Mouse (Mus musculus) right cerebral cortex, postnatal 36 days (tissue): ENCODE results near the gene Gm773.
"Not testable (repeated sequence)": the region's sequence is repeated elsewhere in the genome, so short reads cannot be mapped to it uniquely, and the experiment has no call there.

Experiments used
- DNase-seq, 2 experiments: peaks; one replicate each; pipeline ENCODE4 v3.0.0; 2022; ENCODE audit warnings: low spot score in 2 of 2, mixed read lengths in 1 of 2

Gene Gm773

GRCm38 (mm10) chrX:56212771-56213170 is at the start of gene Gm773:
TSS of gene Gm773 (minus strand) at chrX:56212881.
- DNase-seq = no peak

DNA sequence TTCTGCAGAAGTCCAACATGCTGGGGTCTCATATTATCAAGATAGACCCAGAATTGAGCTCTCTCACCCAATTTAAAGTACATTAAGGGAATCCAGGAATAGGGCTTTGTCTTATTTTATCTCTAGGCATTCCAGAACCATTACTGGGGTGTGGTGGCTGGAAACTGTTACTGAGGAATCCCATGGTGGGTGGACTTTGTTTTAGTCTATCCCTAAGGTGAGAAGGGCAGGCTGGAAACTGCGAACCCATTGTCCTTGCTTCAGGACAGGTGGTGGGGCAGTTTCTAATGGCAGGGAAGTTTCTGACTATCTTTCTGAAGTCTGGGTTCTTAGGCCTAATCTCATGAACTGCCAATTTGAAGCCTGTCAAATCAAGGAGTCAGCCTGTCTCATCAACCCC is 26.2 kb downstream of the Gm773 start:
- not testable (repeated sequence) for DNase-seq

GRCm38 (mm10) chrX:56151396-56151795 is 61.3 kb downstream of the Gm773 start:
- no peak for DNase-seq
